Mouse (Mus musculus): ENCODE results near the gene Hsf2bp.

DNA sequence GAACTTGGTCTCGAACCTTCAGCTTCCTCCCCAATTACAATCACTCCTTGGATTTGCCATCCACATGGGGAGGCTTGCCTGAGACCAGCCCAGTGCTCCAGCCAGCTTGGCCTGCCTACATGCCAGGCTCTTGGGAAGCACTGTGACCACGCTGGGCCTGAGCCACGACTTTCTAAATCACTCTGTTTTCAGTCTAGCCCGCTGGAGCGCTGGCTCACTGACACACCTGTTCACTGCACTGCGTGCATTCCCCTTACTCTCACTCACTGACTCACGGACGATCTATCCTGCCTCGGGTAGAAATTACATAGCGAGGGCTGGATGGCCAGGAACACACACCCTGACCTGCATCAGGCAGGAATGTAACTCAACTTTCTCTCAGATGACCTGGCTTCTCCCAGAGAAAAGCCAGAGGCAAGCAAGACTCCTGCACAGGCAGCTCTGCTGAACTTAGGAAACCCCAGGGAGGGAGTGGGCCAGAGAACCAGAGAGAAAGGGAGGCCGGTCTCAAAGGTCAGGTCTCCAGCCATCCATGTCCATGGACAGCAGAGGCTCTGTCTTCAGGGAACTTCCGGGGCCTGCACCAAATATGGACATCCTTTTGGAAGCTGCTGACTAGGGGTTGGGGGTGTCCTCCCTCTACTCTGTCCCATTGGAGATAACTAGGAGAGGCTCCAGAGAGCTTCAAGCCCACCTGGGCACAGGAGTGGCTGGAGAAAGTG is 97.4 kb downstream of the Hsf2bp start:
- TF ChIP-seq CTCF (IDR thresholded peaks at IDR 0.05; ENCODE audit: low read depth, low read length) = no peak
- no peak for TF ChIP-seq POLR2A (IDR thresholded peaks at IDR 0.05; ENCODE audit: borderline replicate concordance, low read depth, low read length)

Data from bone marrow macrophage, adult 2 months (primary cell).